Mouse (Mus musculus): ENCODE measurements around the gene Fkbp2. TPM values are rescaled to one million over a fixed set of nuclear protein-coding genes. Genes with fewer than 3 reads are reported as not detected.
A peak's percentile ranks its signal among the peaks of the same experiment; 100 is the strongest.

The Fkbp2 gene
- total and polyA plus RNA-seq, 2 experiments from 2014 or later: 8.3 to 169 TPM

GRCm38 (mm10) chr19:6949532-6949931 lies 30.8 kb downstream of the Fkbp2 start:
- no peak overlapping the region; the same call in 1 of the 2 replicates for H3K4me2 ChIP-seq (ENCODE audit: low read depth, low read length)

GRCm38 (mm10) chr19:6948186-6948585 lies 32.1 kb downstream of the Fkbp2 start:
- no peak overlapping the region for H3K4me3 ChIP-seq (ENCODE audit: low read length)
- H3K4me2 ChIP-seq (ENCODE audit: low read depth, low read length): no peak overlapping the region
- WGBS: 53% methylated on average over 4 of the region's 4 CpGs
- H3K27ac ChIP-seq: no peak overlapping the region; the same call in 1 of the 2 replicates
- peaks cover 13% of the 10 kb centered on the region for H3K4me1 ChIP-seq (ENCODE audit: insufficient read depth, low read length)
- H3K27me3 ChIP-seq (ENCODE audit: insufficient read depth, low read length): no peaks in the 10 kb centered on the region
- H3K36me3 ChIP-seq (ENCODE audit: insufficient read depth, low read length): no peaks in the 10 kb centered on the region
- no peaks in the 10 kb centered on the region for H3K9me3 ChIP-seq (ENCODE audit: low read length)
- H3K9ac ChIP-seq (replicated peaks; ENCODE audit: low read length): 0 out of 2 replicates have a peak overlapping the region, but pooled peaks have one; percentile 13
- no peak for TF ChIP-seq CTCF (IDR thresholded peaks at IDR 0.05; ENCODE audit: low read depth)
- DNase-seq (ENCODE audit: low spot score) (peak; percentile 35), ATAC-seq (no peak)

More at GRCm38 (mm10) chr19:6949532-6949931, 30.8 kb downstream of the Fkbp2 start:
- H3K27me3 ChIP-seq (ENCODE audit: insufficient read depth, low read length): no peaks in the 10 kb centered on the region
- H3K9me3 ChIP-seq (ENCODE audit: low read length): no peaks in the 10 kb centered on the region
- WGBS: 88% methylated on average over 5 of the region's 5 CpGs
- no peak overlapping the region for H3K4me3 ChIP-seq (ENCODE audit: low read length)
- DNase-seq (ENCODE audit: low spot score) (no peak), ATAC-seq (no peak)
- H3K4me1 ChIP-seq (ENCODE audit: insufficient read depth, low read length): peaks cover 14% of the 10 kb centered on the region
- H3K9ac ChIP-seq (replicated peaks; ENCODE audit: low read length): no peak overlapping the region; the same call in 1 of the 2 replicates
- H3K27ac ChIP-seq: no peak overlapping the region
- no peak for TF ChIP-seq CTCF (IDR thresholded peaks at IDR 0.05; ENCODE audit: low read depth)
- no peaks in the 10 kb centered on the region for H3K36me3 ChIP-seq (ENCODE audit: insufficient read depth, low read length)

GRCm38 (mm10) chr19:6947742-6948141 lies 32.6 kb downstream of the Fkbp2 start:
- Histone ChIP-seq H3K4me3 (ENCODE audit: low read length) (no peak overlapping the region), H3K27ac (no peak overlapping the region; the same call in 1 of the 2 replicates), H3K9ac (replicated peaks; ENCODE audit: low read length) (0 out of 2 replicates have a peak overlapping the region, but pooled peaks have one; percentile 13), H3K27me3 (ENCODE audit: insufficient read depth, low read length) (no peaks in the 10 kb centered on the region), H3K4me1 (ENCODE audit: insufficient read depth, low read length) (peaks cover 13% of the 10 kb centered on the region), H3K4me2 (ENCODE audit: low read depth, low read length) (no peak overlapping the region), H3K36me3 (ENCODE audit: insufficient read depth, low read length) (no peaks in the 10 kb centered on the region), H3K9me3 (ENCODE audit: low read length) (no peaks in the 10 kb centered on the region)
- DNase-seq (ENCODE audit: low spot score): no peak
- 55% methylated on average over 4 of the region's 4 CpGs for WGBS
- TF ChIP-seq CTCF (IDR thresholded peaks at IDR 0.05; ENCODE audit: low read depth): no peak
- no peak for ATAC-seq

- Histone ChIP-seq H3K36me3 (ENCODE audit: insufficient read depth, low read length) (no peaks in the 10 kb centered on the region), H3K4me1 (ENCODE audit: insufficient read depth, low read length) (peaks cover 24% of the 10 kb centered on the region), H3K27me3 (ENCODE audit: insufficient read depth, low read length) (no peaks in the 10 kb centered on the region), H3K4me2 (ENCODE audit: low read depth, low read length) (no peak overlapping the region), H3K9ac (replicated peaks; ENCODE audit: low read length) (no peak overlapping the region), H3K27ac (no peak overlapping the region), H3K4me3 (ENCODE audit: low read length) (no peak overlapping the region), H3K9me3 (ENCODE audit: low read length) (no peaks in the 10 kb centered on the region)
- ATAC-seq: no peak
- no peak for DNase-seq (ENCODE audit: low spot score)
- WGBS: 92% methylated on average over 6 of the region's 6 CpGs
- TF ChIP-seq CTCF (IDR thresholded peaks at IDR 0.05; ENCODE audit: low read depth): no peak
These were observed 36.6 kb downstream of the Fkbp2 start for GRCm38 (mm10) chr19:6943709-6944108.

GRCm38 (mm10) chr19:6942764-6943163 lies 37.5 kb downstream of the Fkbp2 start:
- ATAC-seq (no peak), DNase-seq (ENCODE audit: low spot score) (no peak)
- 29% methylated on average over 5 of the region's 5 CpGs for WGBS
- Histone ChIP-seq H3K4me2 (ENCODE audit: low read depth, low read length) (peak overlapping the region; percentile 99), H3K27ac (peak overlapping the region; percentile 91), H3K27me3 (ENCODE audit: insufficient read depth, low read length) (no peaks in the 10 kb centered on the region), H3K4me1 (ENCODE audit: insufficient read depth, low read length) (peaks cover 24% of the 10 kb centered on the region), H3K36me3 (ENCODE audit: insufficient read depth, low read length) (no peaks in the 10 kb centered on the region), H3K4me3 (ENCODE audit: low read length) (peak overlapping the region; percentile 61), H3K9ac (replicated peaks; ENCODE audit: low read length) (peak overlapping the region; percentile 80), H3K9me3 (ENCODE audit: low read length) (no peaks in the 10 kb centered on the region)
- no peak for TF ChIP-seq CTCF (IDR thresholded peaks at IDR 0.05; ENCODE audit: low read depth)

GRCm38 (mm10) chr19:6942249-6942691 lies 38.0 kb downstream of the Fkbp2 start, which contains the start of gene Gpr137:
Gene Gpr137, minus strand, starts transcription at chr19:6942480.
- H3K4me1 ChIP-seq (ENCODE audit: insufficient read depth, low read length): peaks cover 24% of the 10 kb centered on the region
- peak within 1 kb of the TSS; percentile 91 for H3K27ac ChIP-seq
- H3K4me2 ChIP-seq (ENCODE audit: low read depth, low read length): peak within 1 kb of the TSS; percentile 99
- DNase-seq (ENCODE audit: low spot score): peak; percentile 94
- no peaks in the 10 kb centered on the region for H3K36me3 ChIP-seq (ENCODE audit: insufficient read depth, low read length)
- WGBS: under 1% methylated on average over 27 of the region's 27 CpGs
- H3K4me3 ChIP-seq (ENCODE audit: low read length): peak within 1 kb of the TSS; percentile 61
- H3K27me3 ChIP-seq (ENCODE audit: insufficient read depth, low read length): no peaks in the 10 kb centered on the region
- no peaks in the 10 kb centered on the region for H3K9me3 ChIP-seq (ENCODE audit: low read length)
- ATAC-seq: peak; percentile 84
- no peak for TF ChIP-seq CTCF (IDR thresholded peaks at IDR 0.05; ENCODE audit: low read depth)
- H3K9ac ChIP-seq (replicated peaks; ENCODE audit: low read length): peak within 1 kb of the TSS; percentile 80
